Mouse (Mus musculus) urinary bladder, adult 2 months (tissue): ENCODE measurements at regions not wholly inside any gene's neighbourhood (a gene's known extent, or its start where the extent isn't known, plus 50 kb on each side); places are given as distances from the start of the nearest gene placed in this dataset.

ENCODE experiments used
- DNase-seq: peaks from one replicate; pipeline ENCODE4 v3.0.0; 2022; ENCODE audit warnings: low spot score

DNA sequence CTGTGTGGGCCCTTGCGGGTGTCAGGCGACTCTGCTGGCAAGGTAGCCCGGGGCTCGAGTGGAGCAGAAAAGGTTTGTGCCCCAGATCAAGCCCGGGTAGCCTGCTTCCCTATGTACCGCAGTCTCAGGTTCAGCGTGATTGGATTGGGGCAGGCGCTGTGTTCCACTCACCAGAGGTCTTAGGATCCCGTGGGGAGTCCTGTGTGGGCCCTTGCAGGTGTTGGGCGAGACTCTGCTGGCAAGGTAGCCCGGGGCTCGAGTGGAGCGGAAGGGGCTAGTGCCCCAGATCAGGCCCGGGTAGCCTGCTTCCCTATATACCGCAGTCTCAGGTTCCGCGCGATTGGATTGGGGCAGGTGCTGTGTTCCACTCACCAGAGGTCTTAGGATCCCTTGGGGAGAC is 69.5 kb upstream of the C130026I21Rik start:
- peak; percentile 24 for DNase-seq
